Mouse (Mus musculus): ENCODE data around the gene Sox15.

DNA sequence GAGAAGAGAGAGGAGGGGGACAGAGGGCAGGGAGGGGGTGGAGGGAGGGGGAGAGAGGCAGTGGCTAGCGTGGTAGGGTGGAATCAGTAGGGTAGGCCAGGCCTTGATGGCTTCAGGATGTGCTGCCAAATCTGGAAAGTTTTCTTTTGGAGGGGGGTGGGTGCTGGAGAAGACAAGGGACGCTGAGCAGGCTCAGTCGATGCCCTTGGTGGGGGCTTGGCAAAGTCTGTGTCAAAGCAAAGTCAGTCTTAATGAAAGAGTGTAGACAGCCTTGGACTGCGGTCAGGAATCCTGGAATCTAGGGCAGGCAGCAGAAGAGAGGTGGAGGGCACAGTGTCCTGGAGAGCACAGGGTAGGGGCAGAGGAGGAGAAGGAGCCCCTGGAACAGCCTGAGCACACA lies 44.2 kb upstream of the Sox15 start:
- TF ChIP-seq CTCF (IDR thresholded peaks at IDR 0.05; ENCODE audit: borderline replicate concordance, control insufficient read depth, extremely low read depth, insufficient read depth, low read length, poor library complexity): no peak
- TF ChIP-seq POLR2A (IDR thresholded peaks at IDR 0.05; ENCODE audit: control insufficient read depth, extremely low read depth, insufficient read depth, low read length, poor library complexity): no peak
